Mouse (Mus musculus) MEL (cell line): ENCODE results near the gene R3hcc1l.

Source experiments
- BHLHE40 ChIP-seq: IDR thresholded peaks from 2 replicates; pipeline ENCODE4 v1.6.1; 2012; ENCODE audit warnings: low read depth, mild to moderate bottlenecking, inconsistent platforms, low read length, improper control_type of control experiment, borderline replicate concordance
- CHD1 ChIP-seq: IDR thresholded peaks from 2 replicates; pipeline ENCODE4 v1.6.1; 2012; ENCODE audit warnings: low read depth, mild to moderate bottlenecking, inconsistent platforms, low read length, improper control_type of control experiment
- CTCF ChIP-seq, 3 experiments: IDR thresholded peaks in 2 of 3; conservative IDR thresholded peaks in 1 of 3; 2 replicates each; pipeline ENCODE4 v1.5.1; 2011 to 2012; ENCODE audit warnings: low read length in 3 of 3, low read depth in 2 of 3, mild to moderate bottlenecking in 2 of 3, improper control_type of control experiment in 1 of 3, inconsistent platforms in 1 of 3, mixed read lengths in 1 of 3, moderate library complexity in 1 of 3; ENCODE audit not compliant: control insufficient read depth in 1 of 3, insufficient read depth in 1 of 3, poor library complexity in 1 of 3, severe bottlenecking in 1 of 3
- EP300 ChIP-seq, 2 experiments: IDR thresholded peaks; 2 replicates each; pipeline ENCODE4 v1.6.1; 2011; ENCODE audit warnings: improper control_type of control experiment in 2 of 2, low read length in 2 of 2, low read depth in 1 of 2, mild to moderate bottlenecking in 1 of 2
- ETS1 ChIP-seq: IDR thresholded peaks from 2 replicates; pipeline ENCODE4 v1.6.1; 2012; ENCODE audit warnings: low read depth, mild to moderate bottlenecking, inconsistent platforms, low read length, improper control_type of control experiment, moderate library complexity
- MEF2A ChIP-seq: IDR thresholded peaks from 2 replicates; pipeline ENCODE4 v1.6.1; 2014; ENCODE audit warnings: low read depth, mild to moderate bottlenecking, inconsistent platforms, low read length, improper control_type of control experiment; ENCODE audit not compliant: poor library complexity, insufficient replicate concordance, severe bottlenecking; ENCODE audit errors: extremely low read depth
- NELFE ChIP-seq: IDR thresholded peaks from 2 replicates; pipeline ENCODE4 v1.6.1; 2011; ENCODE audit warnings: low read depth, low read length, improper control_type of control experiment
- POLR2A ChIP-seq, 2 experiments: IDR thresholded peaks; 2 replicates each; pipeline ENCODE4 v1.6.1; 2011 to 2012; ENCODE audit warnings: low read length in 2 of 2, mild to moderate bottlenecking in 2 of 2, control low read depth in 1 of 2, improper control_type of control experiment in 1 of 2, low read depth in 1 of 2, moderate library complexity in 1 of 2; ENCODE audit not compliant: control insufficient read depth in 1 of 2, insufficient read depth in 1 of 2, poor library complexity in 1 of 2
- RAD21 ChIP-seq: IDR thresholded peaks from 2 replicates; pipeline ENCODE4 v1.6.1; 2011; ENCODE audit warnings: mild to moderate bottlenecking, low read depth, low read length, improper control_type of control experiment
- ZKSCAN1 ChIP-seq: IDR thresholded peaks from 2 replicates; pipeline ENCODE4 v1.6.1; 2012; ENCODE audit warnings: low read depth, mild to moderate bottlenecking, inconsistent platforms, low read length, improper control_type of control experiment, moderate library complexity

GRCm38 (mm10) chr19:42576856-42577255, 58.3 kb downstream of the R3hcc1l start:
- TF ChIP-seq ZKSCAN1 (no peak), EP300 (IDR thresholded peaks at IDR 0.05; ENCODE audit: low read depth in 1 of 2, low read length in 2 of 2) (no peak), CTCF (IDR thresholded peaks at IDR 0.05 in 2 of 3, conservative IDR thresholded peaks at IDR 0.05 in 1 of 3; ENCODE audit: control insufficient read depth in 1 of 3, insufficient read depth in 1 of 3, low read depth in 2 of 3, low read length in 3 of 3, poor library complexity in 1 of 3, severe bottlenecking in 1 of 3) (no peak), CHD1 (no peak), NELFE (no peak), MEF2A (no peak), POLR2A (IDR thresholded peaks at IDR 0.05; ENCODE audit: control insufficient read depth in 1 of 2, insufficient read depth in 1 of 2, low read depth in 1 of 2, low read length in 2 of 2, poor library complexity in 1 of 2) (no peak), BHLHE40 (no peak), ETS1 (no peak), RAD21 (no peak)
